Mouse (Mus musculus): ENCODE data around the gene Acbd4.

- no peak for TF ChIP-seq CTCF (IDR thresholded peaks at IDR 0.05; ENCODE audit: insufficient read depth, low read length)
- TF ChIP-seq POLR2A (IDR thresholded peaks at IDR 0.05; ENCODE audit: borderline replicate concordance, extremely low read depth, low read depth, low read length), result no peak
Observed at GRCm38 (mm10) chr11:103067051-103067361, 34.5 kb upstream of the Acbd4 start.
